Mouse (Mus musculus): ENCODE data around the gene Greb1.

- TF ChIP-seq CHD2 (IDR thresholded peaks at IDR 0.05; ENCODE audit: low read depth, low read length) = no peak
- no peak for TF ChIP-seq HCFC1 (IDR thresholded peaks at IDR 0.05; ENCODE audit: borderline replicate concordance, insufficient read depth, low read length)
These were observed 166.4 kb downstream of the Greb1 start for GRCm38 (mm10) chr12:16634075-16634813.
